Mouse (Mus musculus) CD4-positive, CD25-positive, alpha-beta regulatory T cell, adult 4 months (primary cell): ENCODE measurements around the gene Trpm5. TPM values are rescaled to one million over a fixed set of nuclear protein-coding genes. Genes with fewer than 3 reads are reported as not detected.
A peak's percentile ranks its signal among the peaks of the same experiment; 100 is the strongest.

ENCODE experiments used
- ATAC-seq: one replicate; pipeline ENCODE4 v1.8.0; 2017
- polyA plus RNA-seq, 2 experiments: library from polyadenylated mRNA; unstranded; fragments of 100-300 nt; shearing (Covaris generic); gene quantifications; one replicate each; pipeline ENCODE4 v1.2.1; 2017

Gene Trpm5
- polyA plus RNA-seq, 2 experiments from 2014 or later, result not detected

GRCm38 (mm10) chr7:143037306-143037705 lies 57.1 kb downstream of the Trpm5 start:
- no peak for ATAC-seq

- ATAC-seq, result no peak
These were observed 57.7 kb downstream of the Trpm5 start for GRCm38 (mm10) chr7:143036787-143037186.

GRCm38 (mm10) chr7:143034519-143035450 lies 59.7 kb downstream of the Trpm5 start:
- ATAC-seq, result no peak

GRCm38 (mm10) chr7:143034112-143034511 lies 60.3 kb downstream of the Trpm5 start:
- ATAC-seq, result no peak

GRCm38 (mm10) chr7:143033581-143033980 lies 60.9 kb downstream of the Trpm5 start:
- ATAC-seq, result no peak

GRCm38 (mm10) chr7:143031816-143032215 lies 62.6 kb downstream of the Trpm5 start:
- no peak for ATAC-seq

- ATAC-seq, result no peak
These were observed 67.2 kb downstream of the Trpm5 start for GRCm38 (mm10) chr7:143027196-143027595.

GRCm38 (mm10) chr7:143025496-143025895 lies 68.9 kb downstream of the Trpm5 start:
- no peak for ATAC-seq

GRCm38 (mm10) chr7:143024293-143024692 lies 70.1 kb downstream of the Trpm5 start:
- ATAC-seq, result no peak

GRCm38 (mm10) chr7:143023499-143023898 lies 70.9 kb downstream of the Trpm5 start:
- no peak for ATAC-seq

- ATAC-seq, result peak; percentile 76
These were observed 72.9 kb downstream of the Trpm5 start for GRCm38 (mm10) chr7:143021356-143022164.

- no peak for ATAC-seq
These were observed 73.7 kb downstream of the Trpm5 start for GRCm38 (mm10) chr7:143020764-143021163.

- ATAC-seq, result no peak
These were observed 74.4 kb downstream of the Trpm5 start for GRCm38 (mm10) chr7:143020040-143020439.

Other genes with a start within 250 kb of the Trpm5 start
- gene Th, start 163.5 kb downstream of the Trpm5 start, polyA plus RNA-seq, result not detected
- 1 to 10 TPM in 1 of 2 experiments, under 1 TPM in 1; 0.66 to 1.7 TPM for gene Ascl2, start 125.4 kb downstream of the Trpm5 start, polyA plus RNA-seq
- gene Tspan32, start 89.6 kb downstream of the Trpm5 start, polyA plus RNA-seq, result 100 to 1,000 TPM; 672 to 754 TPM
- 100 to 1,000 TPM; 290 to 354 TPM for gene Cd81, start 41.9 kb downstream of the Trpm5 start, polyA plus RNA-seq
- 10 to 100 TPM; 34.8 to 52.8 TPM for gene Tssc4, start 25.4 kb downstream of the Trpm5 start, polyA plus RNA-seq
- not detected for gene Kcnq1, start 11.7 kb upstream of the Trpm5 start, polyA plus RNA-seq